ENCODE assay signal across 8 mouse cellular contexts in genomic region chr9:57817220-57817667, GRCm38 (mm10). TPM values are rescaled to one million over a fixed set of nuclear protein-coding genes. Genes with fewer than 3 reads are reported as not detected.
DNase-seq lines count a peak whose midpoint lies in the region; ATAC-seq and TF ChIP-seq lines count a peak whose summit lies in the region.

No protein-coding gene starts in this region.

- peaks cover 27% of the 10 kb centered on the region for H3K4me1 ChIP-seq in forebrain, embryonic 11.5 days (replicated peaks; ENCODE audit: control insufficient read depth, insufficient read depth, low read length)
- H3K4me1 ChIP-seq in forebrain, postnatal 0 days (ENCODE audit: insufficient read depth): peaks cover 19% of the 10 kb centered on the region; the same call in 1 of the 2 replicates
- peaks cover 57% of the 10 kb centered on the region for H3K4me1 ChIP-seq in heart, embryonic 16.5 days (ENCODE audit: control insufficient read depth, insufficient read depth, low read length)
- peaks cover 67% of the 10 kb centered on the region for H3K4me1 ChIP-seq in limb, embryonic 11.5 days (ENCODE audit: control insufficient read depth, insufficient read depth, low read length)
- peaks cover 44% of the 10 kb centered on the region for H3K4me1 ChIP-seq in neural tube, embryonic 14.5 days (ENCODE audit: control insufficient read depth, insufficient read depth, low read length)

- H3K4me2 ChIP-seq in forebrain, embryonic 11.5 days (ENCODE audit: low read depth, low read length, severe bottlenecking): no peak overlapping the region
- no peak overlapping the region for H3K4me2 ChIP-seq in forebrain, postnatal 0 days (ENCODE audit: low read depth)
- peak overlapping the region; percentile 57 for H3K4me2 ChIP-seq in heart, embryonic 16.5 days (ENCODE audit: low read depth, low read length)
- peak overlapping the region; percentile 34; the same call in 1 of the 2 replicates for H3K4me2 ChIP-seq in limb, embryonic 11.5 days (ENCODE audit: low read depth, severe bottlenecking)
- no peak overlapping the region for H3K4me2 ChIP-seq in neural tube, embryonic 14.5 days (ENCODE audit: low read depth, low read length)

- H3K27me3 ChIP-seq in forebrain, embryonic 11.5 days (ENCODE audit: control insufficient read depth, insufficient read depth, low read length): no peaks in the 10 kb centered on the region
- no peaks in the 10 kb centered on the region for H3K27me3 ChIP-seq in forebrain, postnatal 0 days (ENCODE audit: insufficient read depth, low read length)
- H3K27me3 ChIP-seq in heart, embryonic 16.5 days (ENCODE audit: control insufficient read depth, insufficient read depth, low read length): no peaks in the 10 kb centered on the region
- no peaks in the 10 kb centered on the region for H3K27me3 ChIP-seq in limb, embryonic 11.5 days (ENCODE audit: control insufficient read depth, insufficient read depth, low read length)
- no peaks in the 10 kb centered on the region for H3K27me3 ChIP-seq in neural tube, embryonic 14.5 days (ENCODE audit: control insufficient read depth, insufficient read depth, low read length)

- 3% methylated on average over 6 of the region's 6 CpGs for WGBS in forebrain, embryonic 11.5 days
- WGBS in forebrain, postnatal 0 days: 18% methylated on average over 6 of the region's 6 CpGs
- 8% methylated on average over 6 of the region's 6 CpGs for WGBS in heart, embryonic 16.5 days
- WGBS in limb, embryonic 11.5 days: 2% methylated on average over 6 of the region's 6 CpGs
- 10% methylated on average over 6 of the region's 6 CpGs for WGBS in neural tube, embryonic 14.5 days

- H3K27ac ChIP-seq in forebrain, embryonic 11.5 days (ENCODE audit: low read depth, low read length): peak overlapping the region; percentile 14; the same call in 1 of the 2 replicates
- H3K27ac ChIP-seq in forebrain, postnatal 0 days (ENCODE audit: low read depth, low read length): no peak overlapping the region
- peak overlapping the region; percentile 89 for H3K27ac ChIP-seq in heart, embryonic 16.5 days (ENCODE audit: low read length)
- peak overlapping the region; percentile 21; the same call in 1 of the 2 replicates for H3K27ac ChIP-seq in limb, embryonic 11.5 days (replicated peaks; ENCODE audit: low read depth, low read length)
- H3K27ac ChIP-seq in neural tube, embryonic 14.5 days (ENCODE audit: low read depth, low read length): peak overlapping the region; percentile 29

- H3K4me3 ChIP-seq in forebrain, embryonic 11.5 days (ENCODE audit: low read depth, low read length): no peak overlapping the region
- H3K4me3 ChIP-seq in forebrain, postnatal 0 days (ENCODE audit: low read depth, low read length): no peak overlapping the region
- peak overlapping the region; percentile 17; the same call in 1 of the 2 replicates for H3K4me3 ChIP-seq in heart, embryonic 16.5 days (ENCODE audit: low read length)
- no peak overlapping the region for H3K4me3 ChIP-seq in limb, embryonic 11.5 days (ENCODE audit: low read depth, low read length)
- no peak overlapping the region for H3K4me3 ChIP-seq in neural tube, embryonic 14.5 days (ENCODE audit: low read depth, low read length)

- no peak for TF ChIP-seq CTCF in forebrain, postnatal 0 days (IDR thresholded peaks at IDR 0.05; ENCODE audit: low read depth)

- no peak overlapping the region for H3K9ac ChIP-seq in forebrain, embryonic 11.5 days (ENCODE audit: low read length)
- H3K9ac ChIP-seq in forebrain, postnatal 0 days: no peak overlapping the region
- peak overlapping the region; percentile 34; the same call in 1 of the 2 replicates for H3K9ac ChIP-seq in heart, embryonic 16.5 days (ENCODE audit: low read length)
- no peak overlapping the region for H3K9ac ChIP-seq in limb, embryonic 11.5 days (ENCODE audit: low read length)
- no peak overlapping the region for H3K9ac ChIP-seq in neural tube, embryonic 14.5 days (replicated peaks; ENCODE audit: low read depth, low read length)

- no peak for ATAC-seq in forebrain, embryonic 11.5 days (replicated peaks; ENCODE audit: low FRiP score)
- no peak for ATAC-seq in forebrain, postnatal 0 days
- peak; percentile 87 for ATAC-seq in heart, embryonic 16.5 days (replicated peaks; ENCODE audit: extremely low read depth, insufficient read depth, low FRiP score)
- ATAC-seq in limb, embryonic 11.5 days (ENCODE audit: insufficient number of reproducible peaks, low FRiP score, low TSS enrichment, low read depth): no peak
- ATAC-seq in neural tube, embryonic 14.5 days (ENCODE audit: low read depth): peak; percentile 25; the same call in 1 of the 2 replicates

- no peaks in the 10 kb centered on the region for H3K36me3 ChIP-seq in forebrain, embryonic 11.5 days (ENCODE audit: control insufficient read depth, insufficient read depth, low read length)
- H3K36me3 ChIP-seq in forebrain, postnatal 0 days (ENCODE audit: insufficient read depth): no peaks in the 10 kb centered on the region
- H3K36me3 ChIP-seq in heart, embryonic 16.5 days (ENCODE audit: control insufficient read depth, insufficient read depth): no peaks in the 10 kb centered on the region
- no peaks in the 10 kb centered on the region for H3K36me3 ChIP-seq in limb, embryonic 11.5 days (ENCODE audit: control insufficient read depth, insufficient read depth, low read length)
- no peaks in the 10 kb centered on the region for H3K36me3 ChIP-seq in neural tube, embryonic 14.5 days (ENCODE audit: control insufficient read depth, insufficient read depth, low read length)

- H3K9me3 ChIP-seq in forebrain, embryonic 11.5 days (ENCODE audit: control insufficient read depth, low read length): no peaks in the 10 kb centered on the region
- H3K9me3 ChIP-seq in forebrain, postnatal 0 days (ENCODE audit: low read length): no peaks in the 10 kb centered on the region
- H3K9me3 ChIP-seq in heart, embryonic 16.5 days (replicated peaks; ENCODE audit: control insufficient read depth, low read length): no peaks in the 10 kb centered on the region
- no peaks in the 10 kb centered on the region for H3K9me3 ChIP-seq in limb, embryonic 11.5 days (ENCODE audit: control insufficient read depth, low read length)
- no peaks in the 10 kb centered on the region for H3K9me3 ChIP-seq in neural tube, embryonic 14.5 days (ENCODE audit: control insufficient read depth, low read length)

- peak; percentile 49 for DNase-seq in forebrain, embryonic 11.5 days (ENCODE audit: low spot score)
- no peak for DNase-seq in forebrain, postnatal 0 days
- DNase-seq in limb, embryonic 11.5 days (ENCODE audit: low spot score): peak; percentile 57
- no peak for DNase-seq in layer of hippocampus, adult 8-10 months (ENCODE audit: low spot score in 2 of 2)
- DNase-seq in ovary, adult 18-20 months (ENCODE audit: low spot score): no peak
- no peak for DNase-seq in spleen, postnatal 4 days (ENCODE audit: low spot score in 2 of 2)

RNA-seq across cellular contexts. Expression of gene Arid3b, which starts 19.3 kb away (rescaled TPM):
- 27.4 and 32.1 TPM in 2 replicates for polyA plus RNA-seq in forebrain, embryonic 11.5 days (2014; fragmentation: Nextera tagmentation; extraction: Ambion mirVana)
- total RNA-seq in forebrain, postnatal 0 days (2014; rRNA removed): 4.7 and 5.5 TPM in 2 replicates
- polyA plus RNA-seq in forebrain, postnatal 0 days (2015; fragmentation: Nextera tagmentation; extraction: Ambion mirVana): 3.1 and 3.8 TPM in 2 replicates
- polyA plus RNA-seq in heart, embryonic 16.5 days (2015; fragmentation: Nextera tagmentation; extraction: Ambion mirVana): 7.5 and 8.8 TPM in 2 replicates
- 35.8 and 38.9 TPM in 2 replicates for polyA plus RNA-seq in limb, embryonic 11.5 days (2014; fragmentation: Nextera tagmentation; extraction: Ambion mirVana)
- 6.3 and 7.3 TPM in 2 replicates for polyA plus RNA-seq in neural tube, embryonic 14.5 days (2014; fragmentation: Nextera tagmentation; extraction: Ambion mirVana)
- 10 to 100 TPM in 1 of 4 experiments, 1 to 10 TPM in 3; 7.5 to 11.5 (median 7.7) TPM for total RNA-seq in layer of hippocampus, adult 8-10 months (2022)

RNA-seq across cellular contexts. Expression of gene Clk3, which starts 51.6 kb away (rescaled TPM):
- polyA plus RNA-seq in forebrain, embryonic 11.5 days (2014; fragmentation: Nextera tagmentation; extraction: Ambion mirVana): 91.5 and 102 TPM in 2 replicates
- 79.7 and 105 TPM in 2 replicates for total RNA-seq in forebrain, postnatal 0 days (2014; rRNA removed)
- polyA plus RNA-seq in forebrain, postnatal 0 days (2015; fragmentation: Nextera tagmentation; extraction: Ambion mirVana): 55.4 and 61.7 TPM in 2 replicates
- 57.9 and 67.5 TPM in 2 replicates for polyA plus RNA-seq in heart, embryonic 16.5 days (2015; fragmentation: Nextera tagmentation; extraction: Ambion mirVana)
- 69.4 and 72.2 TPM in 2 replicates for polyA plus RNA-seq in limb, embryonic 11.5 days (2014; fragmentation: Nextera tagmentation; extraction: Ambion mirVana)
- polyA plus RNA-seq in neural tube, embryonic 14.5 days (2014; fragmentation: Nextera tagmentation; extraction: Ambion mirVana): 58.5 and 64.6 TPM in 2 replicates
- total RNA-seq in layer of hippocampus, adult 8-10 months (2022): 100 to 1,000 TPM in 1 of 4 experiments, 10 to 100 TPM in 3; 72.0 to 102 (median 84.5) TPM

Comparison
In these comparisons a context has a peak if more than half of its experiments do, and no peak if none do; other contexts are left out.
1. DNase-seq: peak in forebrain, embryonic 11.5 days (single experiment) and limb, embryonic 11.5 days (single experiment); none in forebrain, postnatal 0 days (single experiment), layer of hippocampus, adult 8-10 months (0 of 2), ovary, adult 18-20 months (single experiment) and spleen, postnatal 4 days (0 of 2).
2. ATAC-seq: peak in heart, embryonic 16.5 days (single experiment) and neural tube, embryonic 14.5 days (single experiment); none in forebrain, embryonic 11.5 days (single experiment), forebrain, postnatal 0 days (single experiment) and limb, embryonic 11.5 days (single experiment).
3. H3K4me2 ChIP-seq: peak in heart, embryonic 16.5 days (single experiment) and limb, embryonic 11.5 days (single experiment); none in forebrain, embryonic 11.5 days (single experiment), forebrain, postnatal 0 days (single experiment) and neural tube, embryonic 14.5 days (single experiment).